Mouse (Mus musculus) testis, adult 2 months (tissue): ENCODE measurements at regions not wholly inside any gene's neighbourhood (a gene's known extent, or its start where the extent isn't known, plus 50 kb on each side); places are given as distances from the start of the nearest gene placed in this dataset.

ENCODE experiments used
- H3K27ac ChIP-seq: fragments of 200-500 bp; 2 replicates; pipeline ENCODE4 v1.5.1; 2012; ENCODE audit warnings: low read depth, low read length; ENCODE audit not compliant: control insufficient read depth, insufficient read depth
- H3K27me3 ChIP-seq: fragments of 200-500 bp; 2 replicates; pipeline ENCODE4 v1.6.1; 2012; ENCODE audit warnings: mild to moderate bottlenecking, low read length, moderate library complexity; ENCODE audit not compliant: control insufficient read depth, insufficient read depth
- H3K36me3 ChIP-seq: fragments of 200-500 bp; 2 replicates; pipeline ENCODE4 v1.6.1; 2012; ENCODE audit warnings: mild to moderate bottlenecking, low read length; ENCODE audit not compliant: control insufficient read depth, insufficient read depth
- H3K4me1 ChIP-seq: fragments of 200-500 bp; 2 replicates; pipeline ENCODE4 v1.6.1; 2012; ENCODE audit warnings: low read length; ENCODE audit not compliant: control insufficient read depth, insufficient read depth
- H3K4me3 ChIP-seq: fragments of 200-500 bp; 2 replicates; pipeline ENCODE4 v1.5.1; 2012; ENCODE audit warnings: low read depth, mild to moderate bottlenecking, low read length, moderate library complexity, mixed read lengths; ENCODE audit not compliant: control insufficient read depth
- CTCF ChIP-seq: fragments of 200-500 bp; IDR thresholded peaks from 2 replicates; pipeline ENCODE4 v1.5.1; 2012; ENCODE audit warnings: low read depth, mild to moderate bottlenecking, inconsistent platforms, low read length, moderate library complexity; ENCODE audit not compliant: control insufficient read depth, insufficient read depth, insufficient replicate concordance
- POLR2A ChIP-seq: fragments of 200-500 bp; IDR thresholded peaks from 2 replicates; pipeline ENCODE4 v1.6.1; 2012; ENCODE audit warnings: low read depth, mild to moderate bottlenecking, inconsistent platforms, low read length, moderate library complexity; ENCODE audit not compliant: control insufficient read depth

- no peak overlapping the region for H3K27ac ChIP-seq
- H3K4me1 ChIP-seq, result no peaks in the 10 kb centered on the region
- H3K4me3 ChIP-seq, result no peak overlapping the region
- no peak for TF ChIP-seq POLR2A
- H3K27me3 ChIP-seq, result no peaks in the 10 kb centered on the region
- no peaks in the 10 kb centered on the region for H3K36me3 ChIP-seq
These were observed 60.9 kb upstream of the Foxa2 start for GRCm38 (mm10) chr2:148107607-148108115.

DNA sequence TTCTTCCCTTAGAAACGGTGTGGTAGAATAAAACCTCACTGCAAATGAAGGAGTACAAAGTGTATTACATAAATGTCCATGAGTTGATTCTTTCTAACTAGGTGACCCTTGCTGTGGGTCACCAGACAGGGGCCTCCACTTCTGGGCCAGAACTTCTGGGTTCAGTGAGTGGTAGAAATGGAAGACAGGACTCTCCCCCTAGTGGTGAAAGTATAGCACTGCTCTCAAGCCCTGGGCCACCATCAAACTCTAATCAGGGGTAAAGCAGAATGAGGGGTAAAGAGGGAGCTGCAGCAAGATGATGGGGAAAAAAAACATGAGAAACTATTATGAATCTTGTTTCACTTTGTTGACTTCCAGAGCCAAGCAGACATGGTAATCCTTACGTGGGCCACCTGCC, 63.4 kb upstream of the Foxa2 start:
- Histone ChIP-seq H3K36me3 (no peaks in the 10 kb centered on the region), H3K27ac (no peak overlapping the region), H3K4me1 (no peaks in the 10 kb centered on the region), H3K27me3 (no peaks in the 10 kb centered on the region), H3K4me3 (no peak overlapping the region)
- TF ChIP-seq POLR2A, result no peak
- TF ChIP-seq CTCF, result peak; percentile 26; the same call in 1 of the 2 replicates

- Histone ChIP-seq H3K4me1 (no peaks in the 10 kb centered on the region), H3K27me3 (no peaks in the 10 kb centered on the region), H3K27ac (no peak overlapping the region), H3K36me3 (no peaks in the 10 kb centered on the region), H3K4me3 (no peak overlapping the region)
- peak; percentile 46; the same call in 1 of the 2 replicates for TF ChIP-seq CTCF
- TF ChIP-seq POLR2A, result no peak
These were observed 65.1 kb upstream of the Foxa2 start for GRCm38 (mm10) chr2:148111889-148112288.

DNA sequence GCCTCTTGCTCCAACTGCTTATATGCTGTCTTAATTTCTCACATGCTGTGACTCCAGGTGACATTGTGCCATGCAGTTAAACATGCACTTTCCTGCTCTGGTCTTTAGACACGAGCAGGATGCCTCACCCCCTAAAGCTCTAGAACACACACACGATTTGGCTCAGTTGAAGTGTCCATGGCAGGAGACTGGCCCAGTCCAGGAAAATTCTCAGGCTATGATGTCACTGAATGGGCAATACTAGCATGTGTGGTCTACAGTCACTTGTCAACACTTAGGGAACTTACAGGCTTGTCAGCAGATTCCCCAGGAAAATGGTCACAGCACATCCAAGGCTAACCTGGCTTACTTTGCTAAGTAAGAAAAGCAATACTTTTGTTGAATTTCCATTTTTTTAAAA, 66.4 kb upstream of the Foxa2 start:
- H3K36me3 ChIP-seq, result no peaks in the 10 kb centered on the region
- TF ChIP-seq POLR2A (no peak), CTCF (no peak)

DNA sequence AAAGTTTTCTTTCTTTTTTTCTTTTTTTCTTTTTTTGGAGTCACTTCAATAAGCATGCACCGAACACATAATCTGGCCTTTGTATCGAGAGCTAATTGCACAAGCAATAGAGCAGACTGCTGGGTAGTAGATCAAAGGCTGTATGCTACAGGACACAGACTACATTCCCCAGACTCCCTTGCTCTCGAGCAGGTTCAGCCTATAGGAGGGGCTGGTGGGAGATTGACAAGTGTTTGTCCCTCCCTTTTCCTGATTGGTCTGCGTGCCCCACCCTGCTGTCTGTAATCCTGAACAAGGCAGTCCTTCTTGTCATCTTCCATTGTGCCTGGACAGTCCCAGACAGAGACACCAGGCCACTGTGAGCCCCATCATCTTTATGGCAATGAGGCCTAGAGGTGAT, 67.8 kb upstream of the Foxa2 start:
- Histone ChIP-seq H3K27ac (no peak overlapping the region), H3K36me3 (no peaks in the 10 kb centered on the region), H3K4me1 (no peaks in the 10 kb centered on the region), H3K27me3 (no peaks in the 10 kb centered on the region), H3K4me3 (no peak overlapping the region)
- TF ChIP-seq CTCF, result no peak
- no peak for TF ChIP-seq POLR2A

More for the DNA sequence above, 66.4 kb upstream of the Foxa2 start:
- H3K4me3 ChIP-seq, result no peak overlapping the region
- no peaks in the 10 kb centered on the region for H3K27me3 ChIP-seq
- no peak overlapping the region for H3K27ac ChIP-seq
- H3K4me1 ChIP-seq, result no peaks in the 10 kb centered on the region

DNA sequence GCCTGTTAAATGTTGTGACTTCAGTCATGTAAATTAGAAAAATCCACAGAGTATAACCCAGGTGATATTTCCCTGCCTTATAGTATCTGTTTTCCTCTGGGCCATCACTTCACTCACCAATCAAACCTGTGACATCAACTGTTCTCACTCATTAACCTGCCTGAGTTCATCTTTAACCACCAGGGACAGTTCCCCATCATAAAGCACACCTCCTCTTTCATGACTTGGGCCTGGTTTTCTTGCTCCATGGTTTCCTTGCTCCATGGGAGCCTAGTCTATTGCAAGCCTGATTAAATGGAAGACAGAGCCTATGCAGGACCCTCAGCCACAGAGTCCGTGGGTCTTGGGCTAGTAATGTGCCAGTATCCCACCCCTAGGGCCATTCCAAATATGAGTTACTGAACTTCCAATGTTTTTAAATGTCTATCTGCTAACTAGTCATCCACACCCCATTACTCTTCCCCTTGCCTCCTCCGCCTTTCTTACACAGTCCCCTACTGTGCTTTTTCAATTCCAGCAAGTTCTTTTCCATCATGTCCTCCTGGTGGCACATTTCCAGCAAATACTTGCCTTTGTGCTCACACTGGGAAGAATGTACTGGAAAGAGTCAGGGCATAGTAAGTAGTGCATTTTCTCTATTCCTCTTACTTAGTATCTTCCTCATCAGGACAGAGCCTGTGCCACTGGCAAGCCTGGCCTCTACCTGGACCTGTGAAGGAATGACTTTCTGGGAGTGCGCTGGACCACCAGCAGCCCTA, 69.4 kb upstream of the Foxa2 start:
- no peak overlapping the region for H3K4me3 ChIP-seq
- TF ChIP-seq CTCF (no peak), POLR2A (no peak)
- H3K27ac ChIP-seq, result no peak overlapping the region
- no peaks in the 10 kb centered on the region for H3K36me3 ChIP-seq
- H3K4me1 ChIP-seq, result no peaks in the 10 kb centered on the region
- no peaks in the 10 kb centered on the region for H3K27me3 ChIP-seq

GRCm38 (mm10) chr2:148117420-148117819, 70.7 kb upstream of the Foxa2 start:
- Histone ChIP-seq H3K27me3 (no peaks in the 10 kb centered on the region), H3K4me1 (no peaks in the 10 kb centered on the region), H3K27ac (no peak overlapping the region), H3K36me3 (no peaks in the 10 kb centered on the region), H3K4me3 (no peak overlapping the region)
- TF ChIP-seq CTCF (no peak), POLR2A (no peak)
